Mouse (Mus musculus) kidney, postnatal 0 days (tissue): Measurements from ENCODE around the gene Nprl2. TPM values are rescaled to one million over a fixed set of nuclear protein-coding genes. Genes with fewer than 3 reads are reported as not detected.

ENCODE experiments used
- ATAC-seq: fragments of 200-750 bp; cut with Nextera tagmentation; replicated peaks from 2 replicates; pipeline ENCODE4 v1.8.0; 2017; ENCODE audit warnings: low read depth, moderate number of reproducible peaks, moderate TSS enrichment, moderate library complexity; ENCODE audit not compliant: low FRiP score
- DNase-seq: peaks from one replicate; pipeline ENCODE4 v3.0.0-alpha.2; 2016; ENCODE audit warnings: low spot score
- H3K27ac ChIP-seq: fragments of 300-500 bp; sonication (generic); 2 replicates; pipeline ENCODE4 v1.5.1; 2014; ENCODE audit warnings: mild to moderate bottlenecking
- H3K27me3 ChIP-seq: fragments of 300-500 bp; sonication (generic); 2 replicates; pipeline ENCODE4 v1.6.1; 2014; ENCODE audit warnings: low read length, mixed read lengths; ENCODE audit not compliant: insufficient read depth
- H3K36me3 ChIP-seq: fragments of 300-500 bp; sonication (generic); 2 replicates; pipeline ENCODE4 v1.6.1; 2014; ENCODE audit warnings: low read length, mixed read lengths; ENCODE audit not compliant: insufficient read depth
- H3K4me1 ChIP-seq: fragments of 300-500 bp; sonication (generic); replicated peaks from 2 replicates; pipeline ENCODE4 v1.6.1; 2014; ENCODE audit warnings: antibody characterized with exemption, low read length, mixed read lengths; ENCODE audit not compliant: insufficient read depth
- H3K4me2 ChIP-seq: fragments of 300-500 bp; sonication (generic); 2 replicates; pipeline ENCODE4 v1.6.1; 2014; ENCODE audit warnings: mild to moderate bottlenecking, low read length, moderate library complexity, mixed read lengths
- H3K4me3 ChIP-seq: fragments of 300-500 bp; sonication (generic); replicated peaks from 2 replicates; pipeline ENCODE4 v1.5.1; 2014; ENCODE audit warnings: low read depth, low read length
- H3K9ac ChIP-seq: fragments of 300-500 bp; sonication (generic); 2 replicates; pipeline ENCODE4 v1.6.1; 2014; ENCODE audit warnings: low read depth, low read length
- H3K9me3 ChIP-seq: fragments of 300-500 bp; sonication (generic); replicated peaks from 2 replicates; pipeline ENCODE4 v1.6.1; 2016; ENCODE audit warnings: low read length, inconsistent platforms, mixed read lengths
- CTCF ChIP-seq: IDR thresholded peaks from 2 replicates; pipeline ENCODE4 v1.5.1; 2016; ENCODE audit warnings: antibody characterized with exemption, low read depth, mild to moderate bottlenecking, moderate library complexity
- WGBS: fragments of 180-500 bp; shearing (Covaris S2); extraction: QIAGEN DNeasy Blood & Tissue Kit; methylation state at CpG from one replicate; pipeline ENCODE4 v1.1.7; 2014; 5-methylcytosine and 5-hydroxymethylcytosine counted together
- polyA plus RNA-seq: library from polyadenylated mRNA; unstranded; fragments of >200 nt; fragmentation: Nextera tagmentation; extraction: Ambion mirVana; gene quantifications from 2 replicates; pipeline ENCODE4 v1.2.1, GENCODE M21; 2015

The Nprl2 gene
- polyA plus RNA-seq, 1 experiment from 2014 or later: 43.8 TPM

- H3K9me3 ChIP-seq: no peaks in the 10 kb centered on the region
- ATAC-seq (no peak), DNase-seq (peak; percentile 66)
- TF ChIP-seq CTCF: no peak
- WGBS: 14% methylated on average over 8 of the region's 8 CpGs
- H3K4me2 ChIP-seq: peak overlapping the region; percentile 75
- peaks cover 54% of the 10 kb centered on the region for H3K4me1 ChIP-seq
- H3K9ac ChIP-seq: peak overlapping the region; percentile 68
- H3K4me3 ChIP-seq: peak overlapping the region; percentile 41
- no peaks in the 10 kb centered on the region for H3K27me3 ChIP-seq
- H3K27ac ChIP-seq: peak overlapping the region; percentile 76
- H3K36me3 ChIP-seq: no peaks in the 10 kb centered on the region
These were observed 9.9 kb downstream of the Nprl2 start for GRCm38 (mm10) chr9:107551890-107552355.

DNA sequence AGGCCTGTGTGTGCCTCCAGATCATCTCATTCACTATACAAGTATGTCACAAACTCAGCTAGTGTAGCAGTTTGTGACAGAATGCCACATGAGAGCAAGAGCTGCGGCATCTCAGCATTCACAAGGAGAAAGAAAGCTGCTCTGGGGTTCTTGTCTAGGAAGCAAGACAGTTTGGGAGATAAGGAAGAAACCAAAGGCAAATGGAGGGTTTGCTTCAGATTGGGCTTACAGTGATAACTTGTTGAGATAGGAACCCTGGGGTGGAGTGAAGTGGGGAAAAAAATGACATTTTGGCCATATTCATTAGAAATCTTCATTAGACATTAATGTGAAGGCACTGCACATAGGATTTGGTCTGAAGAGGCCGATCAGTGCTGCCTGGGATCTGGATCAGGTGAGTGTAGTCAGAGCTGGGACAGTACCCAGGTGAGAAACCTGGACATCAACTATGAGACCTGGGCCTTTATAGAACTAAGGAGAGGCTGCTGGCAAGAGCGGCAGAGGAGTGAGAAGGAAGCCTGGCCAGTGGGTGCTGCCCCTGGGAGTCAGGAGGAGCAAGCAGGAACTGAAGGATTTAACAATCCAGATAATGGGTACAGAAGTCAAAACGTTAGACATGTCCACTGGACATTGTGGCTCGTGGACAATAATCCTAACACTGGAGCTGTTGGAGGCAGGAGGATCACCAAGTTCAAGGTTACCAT lies 10.8 kb downstream of the Nprl2 start:
- H3K36me3 ChIP-seq: peaks cover 6% of the 10 kb centered on the region
- DNase-seq (no peak), ATAC-seq (no peak)
- H3K27ac ChIP-seq: peak overlapping the region; percentile 97
- H3K4me3 ChIP-seq: peak overlapping the region; percentile 38; the same call in 1 of the 2 replicates
- no peak for TF ChIP-seq CTCF
- no peaks in the 10 kb centered on the region for H3K9me3 ChIP-seq
- peak overlapping the region; percentile 75 for H3K4me2 ChIP-seq
- 65% methylated on average over 5 of the region's 5 CpGs for WGBS
- H3K27me3 ChIP-seq: no peaks in the 10 kb centered on the region
- peaks cover 49% of the 10 kb centered on the region for H3K4me1 ChIP-seq
- no peak overlapping the region; the same call in 1 of the 2 replicates for H3K9ac ChIP-seq

GRCm38 (mm10) chr9:107553541-107554318 lies 11.7 kb downstream of the Nprl2 start:
- no peak for TF ChIP-seq CTCF
- peak; percentile 45 for ATAC-seq
- Histone ChIP-seq H3K27me3 (no peaks in the 10 kb centered on the region), H3K4me2 (peak overlapping the region; percentile 75), H3K4me3 (peak overlapping the region; percentile 38), H3K4me1 (peaks cover 49% of the 10 kb centered on the region), H3K27ac (peak overlapping the region; percentile 97), H3K9me3 (no peaks in the 10 kb centered on the region), H3K36me3 (peaks cover 15% of the 10 kb centered on the region), H3K9ac (peak overlapping the region; percentile 59)
- WGBS: 2% methylated on average over 37 of the region's 37 CpGs
- DNase-seq: peak; percentile 88

DNA sequence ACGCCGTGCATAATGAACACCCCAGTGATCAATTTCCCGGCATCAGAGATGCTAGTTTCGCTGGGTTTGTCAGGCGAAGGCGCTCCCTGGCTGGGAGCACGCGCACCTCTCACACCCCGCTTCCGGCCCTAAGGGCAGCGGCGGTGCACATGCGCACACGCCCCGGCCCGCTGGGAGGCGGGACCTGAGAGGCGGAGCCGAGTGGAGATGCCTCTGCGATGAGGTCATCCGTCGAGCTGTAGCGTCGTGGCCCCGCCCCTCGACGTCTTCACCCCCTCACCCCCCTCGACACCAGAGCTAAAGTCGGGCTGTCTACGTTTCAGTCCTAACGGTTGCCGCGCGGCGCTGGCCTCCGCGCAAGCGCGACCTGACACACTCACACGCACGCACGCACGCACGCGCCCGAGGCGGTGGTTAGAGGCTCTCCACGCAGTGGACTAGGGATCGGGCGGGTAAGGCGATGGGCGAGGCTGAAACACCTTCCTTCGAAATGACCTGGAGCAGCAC lies 12.3 kb downstream of the Nprl2 start:
- peaks cover 49% of the 10 kb centered on the region for H3K4me1 ChIP-seq
- under 1% methylated on average over 53 of the region's 53 CpGs for WGBS
- ATAC-seq: peak; percentile 87

GRCm38 (mm10) chr9:107555031-107555457 lies 13.0 kb downstream of the Nprl2 start:
- peak; percentile 13 for ATAC-seq
- Histone ChIP-seq H3K4me1 (peaks cover 49% of the 10 kb centered on the region), H3K4me3 (peak overlapping the region; percentile 70), H3K9ac (peak overlapping the region; percentile 79), H3K4me2 (peak overlapping the region; percentile 83), H3K27me3 (no peaks in the 10 kb centered on the region), H3K9me3 (no peaks in the 10 kb centered on the region), H3K27ac (peak overlapping the region; percentile 97), H3K36me3 (peaks cover 27% of the 10 kb centered on the region)
- peak; percentile 94 for DNase-seq
- WGBS: 2% methylated on average over 23 of the region's 23 CpGs
- no peak for TF ChIP-seq CTCF

More for the DNA sequence above, 12.3 kb downstream of the Nprl2 start:
- H3K36me3 ChIP-seq: peaks cover 21% of the 10 kb centered on the region
- peak; percentile 39; the same call in 1 of the 2 replicates for TF ChIP-seq CTCF
- DNase-seq: peak; percentile 98
- H3K27ac ChIP-seq: peak overlapping the region; percentile 97
- H3K4me3 ChIP-seq: peak overlapping the region; percentile 70
- H3K9ac ChIP-seq: peak overlapping the region; percentile 79
- no peaks in the 10 kb centered on the region for H3K9me3 ChIP-seq
- H3K27me3 ChIP-seq: no peaks in the 10 kb centered on the region
- peak overlapping the region; percentile 83 for H3K4me2 ChIP-seq

DNA sequence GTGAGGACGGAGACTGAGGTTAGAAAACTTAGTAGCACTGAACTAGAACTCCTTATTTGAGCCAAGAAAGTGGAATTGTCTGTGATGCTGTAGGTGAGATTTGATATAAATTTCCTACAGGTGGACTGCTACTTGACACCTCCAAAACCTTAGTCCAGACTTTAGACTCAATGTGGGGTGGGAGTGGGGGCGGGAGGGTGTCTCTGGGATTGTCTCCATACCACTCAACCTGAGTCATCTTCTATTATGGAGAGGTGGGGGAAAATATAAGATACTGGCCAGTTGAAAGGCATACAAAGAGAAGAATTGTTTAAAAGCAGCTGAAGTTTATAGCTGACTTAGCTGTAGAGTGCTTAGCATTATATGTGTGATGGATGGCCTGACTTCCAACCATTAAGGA lies 13.7 kb downstream of the Nprl2 start:
- H3K27me3 ChIP-seq: no peaks in the 10 kb centered on the region
- whole genome bisulfite sequencing: 23% methylated on average over 2 of the region's 2 CpGs
- H3K36me3 ChIP-seq: peaks cover 34% of the 10 kb centered on the region
- H3K4me1 ChIP-seq: peaks cover 48% of the 10 kb centered on the region
- peak overlapping the region; percentile 97 for H3K27ac ChIP-seq
- DNase-seq (no peak), ATAC-seq (no peak)
- peak overlapping the region; percentile 83 for H3K4me2 ChIP-seq
- H3K9ac ChIP-seq: peak overlapping the region; percentile 79; the same call in 1 of the 2 replicates
- no peaks in the 10 kb centered on the region for H3K9me3 ChIP-seq
- no peak for TF ChIP-seq CTCF
- peak overlapping the region; percentile 70 for H3K4me3 ChIP-seq
